In genomic region chr11:3290640-3291310, GRCm38 (mm10) we compare ENCODE assay signal across 8 mouse cellular contexts. TPM values are rescaled to one million over a fixed set of nuclear protein-coding genes. Genes with fewer than 3 reads are reported as not detected.
A peak's percentile ranks its signal among the peaks of the same experiment; 100 is the strongest.
DNase-seq lines count a peak whose midpoint lies in the region; ATAC-seq lines count a peak whose summit lies in the region.

No protein-coding gene starts in this region.

- peak overlapping the region; percentile 97 for H3K9ac ChIP-seq in forebrain, embryonic 12.5 days
- H3K9ac ChIP-seq in hindbrain, embryonic 12.5 days, result peak overlapping the region; percentile 96

- H3K4me2 ChIP-seq in forebrain, embryonic 12.5 days, result peak overlapping the region; percentile 89
- H3K4me2 ChIP-seq in hindbrain, embryonic 12.5 days (replicated peaks), result peak overlapping the region; percentile 99

- under 1% methylated on average over 50 of the region's 50 CpGs for WGBS in forebrain, embryonic 12.5 days
- under 1% methylated on average over 50 of the region's 50 CpGs for WGBS in hindbrain, embryonic 12.5 days

- no peaks in the 10 kb centered on the region for H3K9me3 ChIP-seq in forebrain, embryonic 12.5 days
- H3K9me3 ChIP-seq in hindbrain, embryonic 12.5 days (replicated peaks), result no peaks in the 10 kb centered on the region

- H3K36me3 ChIP-seq in forebrain, embryonic 12.5 days (replicated peaks), result peaks cover 24% of the 10 kb centered on the region
- H3K36me3 ChIP-seq in hindbrain, embryonic 12.5 days, result peaks cover 18% of the 10 kb centered on the region

- H3K4me3 ChIP-seq in forebrain, embryonic 12.5 days (replicated peaks), result peak overlapping the region; percentile 91
- peak overlapping the region; percentile 92 for H3K4me3 ChIP-seq in hindbrain, embryonic 12.5 days

- ATAC-seq in forebrain, embryonic 12.5 days (ENCODE audit: low FRiP score), result no peak; the same call in 1 of the 2 replicates
- no peak for ATAC-seq in hindbrain, embryonic 12.5 days (ENCODE audit: low FRiP score)
- no peak for ATAC-seq in megakaryocyte progenitor cell, adult 5-6 weeks (replicated peaks; ENCODE audit: poor library complexity)

- DNase-seq in ES-CJ7 (ENCODE audit: low read depth, low spot score), result peak; percentile 49
- DNase-seq in brain, adult 2 months (ENCODE audit: low read depth, low spot score), result peak; percentile 79
- peak; percentile 64 to 71 for DNase-seq in layer of hippocampus, postnatal 36 days
- peak; percentile 47 for DNase-seq in lung, postnatal 36 days
- DNase-seq in right cerebral cortex, postnatal 10 days (ENCODE audit: low spot score in 2 of 2), result peak; percentile 82 to 87

- H3K27me3 ChIP-seq in forebrain, embryonic 12.5 days, result no peaks in the 10 kb centered on the region
- H3K27me3 ChIP-seq in hindbrain, embryonic 12.5 days, result no peaks in the 10 kb centered on the region

- H3K4me1 ChIP-seq in forebrain, embryonic 12.5 days, result peaks cover 46% of the 10 kb centered on the region
- peaks cover 44% of the 10 kb centered on the region for H3K4me1 ChIP-seq in hindbrain, embryonic 12.5 days

- peak overlapping the region; percentile 100 for H3K27ac ChIP-seq in forebrain, embryonic 12.5 days
- peak overlapping the region; percentile 100 for H3K27ac ChIP-seq in hindbrain, embryonic 12.5 days

RNA-seq across cellular contexts. Expression of gene Patz1, which starts 2.1 kb away (rescaled TPM):
- 126 and 128 TPM in 2 replicates for polyA plus RNA-seq in forebrain, embryonic 12.5 days (2016; fragmentation: Nextera tagmentation; extraction: Ambion mirVana)
- 115 and 119 TPM in 2 replicates for polyA plus RNA-seq in hindbrain, embryonic 12.5 days (2016; fragmentation: Nextera tagmentation; extraction: Ambion mirVana)
- 10 to 100 TPM; 52.1 to 54.1 TPM for total RNA-seq in layer of hippocampus, postnatal 36 days (2021)
- total RNA-seq in megakaryocyte progenitor cell, adult 5-6 weeks (2015), result 69.4 and 77.3 TPM in 2 replicates
- total RNA-seq in megakaryocyte progenitor cell, adult 5-6 weeks (2017), result 66.4 and 72.5 TPM in 2 replicates

RNA-seq across cellular contexts. Expression of gene Drg1, which starts 24.6 kb away (rescaled TPM):
- polyA plus RNA-seq in forebrain, embryonic 12.5 days (2016; fragmentation: Nextera tagmentation; extraction: Ambion mirVana), result 268 and 271 TPM in 2 replicates
- polyA plus RNA-seq in hindbrain, embryonic 12.5 days (2016; fragmentation: Nextera tagmentation; extraction: Ambion mirVana), result 240 and 245 TPM in 2 replicates
- total RNA-seq in layer of hippocampus, postnatal 36 days (2021), result 100 to 1,000 TPM in 1 of 2 experiments, 10 to 100 TPM in 1; 96.5 to 101 TPM
- total RNA-seq in megakaryocyte progenitor cell, adult 5-6 weeks (2015), result 253 and 258 TPM in 2 replicates
- total RNA-seq in megakaryocyte progenitor cell, adult 5-6 weeks (2017), result 196 and 234 TPM in 2 replicates

RNA-seq across cellular contexts. Expression of gene Pik3ip1, which starts 39.4 kb away (rescaled TPM):
- polyA plus RNA-seq in forebrain, embryonic 12.5 days (2016; fragmentation: Nextera tagmentation; extraction: Ambion mirVana), result 12.8 and 13.3 TPM in 2 replicates
- polyA plus RNA-seq in hindbrain, embryonic 12.5 days (2016; fragmentation: Nextera tagmentation; extraction: Ambion mirVana), result 19.9 and 22.0 TPM in 2 replicates
- total RNA-seq in layer of hippocampus, postnatal 36 days (2021), result 10 to 100 TPM; 40.5 to 45.6 TPM
- 16.6 and 20.1 TPM in 2 replicates for total RNA-seq in megakaryocyte progenitor cell, adult 5-6 weeks (2015)
- total RNA-seq in megakaryocyte progenitor cell, adult 5-6 weeks (2017), result 32.9 and 55.1 TPM in 2 replicates
